Mouse (Mus musculus): ENCODE measurements around the gene Ubc.
"Not testable (repeated sequence)": the region's sequence is repeated elsewhere in the genome, so short reads cannot be mapped to it uniquely, and the experiment has no call there.

The Ubc gene

DNA sequence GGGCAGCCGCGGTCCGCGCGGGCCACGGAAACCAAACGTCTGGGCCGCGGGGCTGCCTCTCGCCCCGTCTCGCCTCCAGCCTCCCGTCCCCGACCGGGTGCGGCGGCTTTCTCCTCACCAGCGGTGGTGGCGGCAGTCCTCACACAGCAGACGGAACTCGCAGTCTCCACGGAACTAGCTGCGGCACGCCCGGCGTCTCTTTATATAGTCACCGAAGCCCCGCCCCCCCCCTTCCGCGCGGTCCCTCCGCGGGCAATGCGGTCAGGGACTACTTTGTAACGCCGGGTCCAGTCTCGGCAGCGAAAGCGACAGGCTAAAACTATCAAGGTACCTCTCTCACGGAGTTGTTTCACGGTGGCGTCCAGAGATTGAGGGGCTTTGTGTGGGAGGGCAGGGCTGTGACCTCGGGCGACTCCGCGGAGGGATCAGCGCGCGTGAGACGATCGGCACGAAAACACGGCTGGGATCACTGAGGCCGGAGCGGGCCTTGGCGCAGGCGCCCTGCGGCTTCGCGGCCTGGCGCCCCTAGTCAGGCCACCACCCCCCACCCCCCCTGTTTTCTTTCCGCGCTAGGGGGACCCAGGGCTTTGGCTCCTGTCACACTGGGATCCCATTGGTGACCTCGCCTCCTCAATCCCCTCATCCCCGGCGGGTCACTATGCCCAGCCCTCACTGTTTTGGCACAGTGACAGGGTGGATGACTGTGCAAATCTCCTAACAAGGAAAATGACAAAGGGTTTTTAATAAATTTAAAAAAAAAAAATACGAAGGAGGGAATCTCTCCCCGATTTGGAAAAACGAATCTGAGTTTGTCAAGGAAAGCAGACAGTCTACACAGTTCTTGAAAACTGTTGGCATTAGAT is at the start of gene Ubc:
Gene Ubc, minus strand, starts transcription at position 624 of the 863 bp plus-strand sequence.
- DNase-seq: peak; percentile 77

- not testable (repeated sequence) for DNase-seq
Measured at GRCm38 (mm10) chr5:125434347-125434746, 44.3 kb upstream of the Ubc start.

DNA sequence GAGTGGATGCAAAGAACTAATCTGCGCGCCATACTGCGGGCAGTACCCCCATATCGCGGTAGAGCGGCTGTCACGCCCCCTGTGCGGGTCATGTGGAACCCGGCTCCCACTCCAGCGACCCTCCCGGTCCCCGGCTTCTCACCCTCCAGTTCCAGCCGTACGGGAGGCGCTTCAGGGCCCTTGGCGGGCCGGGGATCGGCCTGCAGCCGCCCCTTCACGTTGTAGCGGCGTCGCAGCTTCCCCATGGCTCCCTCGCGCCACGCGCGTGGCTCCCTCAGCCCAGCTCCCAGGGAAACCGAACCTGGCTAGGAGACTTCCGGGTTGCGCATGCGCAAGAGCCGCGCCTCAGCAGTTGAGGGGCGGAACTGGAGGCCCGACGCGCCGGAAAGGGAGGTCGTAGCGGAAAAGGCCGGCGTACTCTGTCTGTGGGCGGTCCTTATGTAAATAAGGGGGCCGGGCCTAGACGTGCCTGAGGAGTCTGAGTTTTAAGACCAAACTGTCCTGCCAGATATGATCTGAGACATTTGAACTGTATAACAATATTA is 43.9 kb upstream of the Ubc start, which contains the start of gene Dhx37:
Gene Dhx37, minus strand, starts transcription at position 329 of the 545 bp plus-strand sequence.
- peak; percentile 95 for DNase-seq

DNA sequence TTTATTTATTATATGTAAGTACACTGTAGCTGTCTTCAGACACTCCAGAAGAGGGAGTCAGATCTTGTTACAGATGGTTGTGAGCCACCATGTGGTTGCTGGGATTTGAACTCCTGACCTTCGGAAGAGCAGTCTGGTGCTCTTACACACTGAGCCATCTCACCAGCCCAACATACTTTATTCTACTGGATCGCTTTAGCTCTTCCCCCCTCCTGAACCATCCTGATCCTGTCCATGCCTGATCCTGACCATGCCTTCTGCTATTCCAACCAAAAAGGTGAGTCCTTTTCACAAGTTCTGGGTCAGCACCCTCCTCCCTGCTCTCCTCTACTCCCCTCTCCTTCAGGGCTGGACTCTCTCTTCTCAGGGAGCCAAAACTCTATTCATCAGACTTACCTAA is 42.3 kb upstream of the Ubc start:
- DNase-seq: not testable (repeated sequence)

DNA sequence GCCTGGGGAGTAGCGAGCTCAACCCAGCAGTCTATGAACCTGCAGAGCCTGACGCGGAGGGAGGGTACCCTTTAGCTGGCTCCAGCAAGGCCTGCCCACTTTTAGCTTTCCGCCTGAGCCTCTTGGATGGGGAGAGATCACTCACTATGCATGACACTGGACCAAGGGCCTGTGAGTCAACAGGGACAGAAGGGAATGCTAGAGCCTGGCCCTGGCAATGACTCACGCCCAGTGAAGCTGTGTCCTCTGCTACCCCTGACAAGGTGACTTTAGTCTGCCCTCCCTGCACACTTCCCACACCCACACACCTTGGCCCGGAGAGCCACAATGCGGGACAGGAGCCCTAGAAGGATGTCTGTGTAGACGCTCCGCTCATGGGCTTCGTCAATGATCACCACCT is 36.3 kb upstream of the Ubc start:
- no peak for DNase-seq

GRCm38 (mm10) chr5:125425698-125426276 is 35.8 kb upstream of the Ubc start:
- no peak for DNase-seq

DNA sequence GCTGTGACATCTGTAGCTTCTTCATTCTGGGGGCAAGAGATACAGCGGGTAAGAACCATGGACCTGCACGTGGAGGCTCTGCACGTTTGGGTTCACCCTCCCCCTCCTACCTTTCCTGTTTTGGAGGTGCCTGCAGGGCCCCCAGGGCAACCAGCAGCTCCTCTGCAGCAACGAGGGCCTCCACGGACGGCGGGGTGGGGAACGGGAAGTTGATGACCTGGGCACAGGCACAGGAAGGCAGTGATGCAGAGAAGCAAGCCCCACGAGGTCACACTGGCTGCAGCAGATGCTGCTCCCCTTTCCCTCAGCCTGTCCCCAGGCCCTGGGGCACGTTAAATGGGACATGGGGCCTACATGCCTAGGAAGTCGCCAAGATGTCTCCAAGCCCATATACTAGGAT is 29.1 kb upstream of the Ubc start:
- no peak for DNase-seq

GRCm38 (mm10) chr5:125418636-125419035 is 28.6 kb upstream of the Ubc start:
- DNase-seq: no peak

DNA sequence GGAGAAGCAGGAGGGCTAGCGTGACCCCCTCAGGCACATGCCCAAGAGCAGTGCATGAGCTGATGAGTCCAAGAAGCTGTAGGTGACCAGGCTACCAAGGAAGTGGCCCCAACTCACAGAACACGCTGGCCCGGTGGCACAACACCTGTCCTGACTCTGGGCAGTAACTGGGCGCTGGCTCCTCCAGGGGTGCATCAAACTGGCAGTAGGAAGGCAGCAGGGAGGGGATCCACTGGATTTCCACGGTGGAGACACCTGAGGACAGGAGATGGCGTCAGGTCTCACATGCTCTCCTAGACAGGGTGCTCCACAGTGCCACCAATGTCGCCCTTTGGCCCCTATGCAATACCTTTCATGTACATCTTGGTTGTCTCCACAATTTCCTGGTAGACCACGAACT is 26.2 kb upstream of the Ubc start:
- no peak for DNase-seq

- DNase-seq: no peak
Measured at GRCm38 (mm10) chr5:125413763-125414162, 23.8 kb upstream of the Ubc start.

- not testable (repeated sequence) for DNase-seq
Measured at GRCm38 (mm10) chr5:125412536-125412935, 22.5 kb upstream of the Ubc start.

- no peak for DNase-seq
Measured at GRCm38 (mm10) chr5:125411972-125412530, 22.0 kb upstream of the Ubc start.

- DNase-seq: peak; percentile 33
Measured at GRCm38 (mm10) chr5:125409348-125410090, 19.5 kb upstream of the Ubc start.

- DNase-seq: peak; percentile 81
Measured at GRCm38 (mm10) chr5:125408842-125409241, 18.8 kb upstream of the Ubc start.

DNA sequence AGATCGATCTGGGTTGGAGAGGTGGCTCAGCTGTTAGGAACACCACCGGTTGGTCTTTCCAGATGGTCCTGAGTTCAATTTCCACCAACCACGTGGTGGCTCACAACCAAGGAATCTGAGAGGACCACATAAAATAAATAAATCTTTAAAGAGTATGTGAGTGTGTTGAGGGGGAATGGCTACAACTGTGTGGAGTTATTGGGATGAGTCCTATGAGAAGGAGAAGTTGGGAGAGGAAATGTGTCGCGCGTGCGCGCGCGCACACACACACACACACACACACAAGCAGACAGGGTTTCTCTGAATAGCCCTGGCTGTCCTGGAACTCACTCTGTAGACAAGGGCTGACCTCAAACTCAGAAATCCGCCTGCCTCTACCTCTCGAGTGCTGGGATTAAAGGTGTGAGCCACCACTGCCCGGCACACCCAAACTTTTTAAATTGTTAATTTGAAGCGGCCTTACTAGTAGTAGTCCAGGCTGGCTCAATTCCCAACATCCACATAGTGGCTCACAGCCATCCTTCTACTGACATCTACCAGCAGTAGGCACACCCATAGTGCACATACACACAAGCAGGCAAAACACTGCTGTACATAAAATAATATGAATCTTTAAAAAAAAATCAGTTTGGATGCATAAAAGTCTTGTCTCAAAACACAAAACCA is 18.0 kb upstream of the Ubc start:
- DNase-seq: no peak

- DNase-seq: no peak
Measured at GRCm38 (mm10) chr5:125407020-125407830, 17.2 kb upstream of the Ubc start.

DNA sequence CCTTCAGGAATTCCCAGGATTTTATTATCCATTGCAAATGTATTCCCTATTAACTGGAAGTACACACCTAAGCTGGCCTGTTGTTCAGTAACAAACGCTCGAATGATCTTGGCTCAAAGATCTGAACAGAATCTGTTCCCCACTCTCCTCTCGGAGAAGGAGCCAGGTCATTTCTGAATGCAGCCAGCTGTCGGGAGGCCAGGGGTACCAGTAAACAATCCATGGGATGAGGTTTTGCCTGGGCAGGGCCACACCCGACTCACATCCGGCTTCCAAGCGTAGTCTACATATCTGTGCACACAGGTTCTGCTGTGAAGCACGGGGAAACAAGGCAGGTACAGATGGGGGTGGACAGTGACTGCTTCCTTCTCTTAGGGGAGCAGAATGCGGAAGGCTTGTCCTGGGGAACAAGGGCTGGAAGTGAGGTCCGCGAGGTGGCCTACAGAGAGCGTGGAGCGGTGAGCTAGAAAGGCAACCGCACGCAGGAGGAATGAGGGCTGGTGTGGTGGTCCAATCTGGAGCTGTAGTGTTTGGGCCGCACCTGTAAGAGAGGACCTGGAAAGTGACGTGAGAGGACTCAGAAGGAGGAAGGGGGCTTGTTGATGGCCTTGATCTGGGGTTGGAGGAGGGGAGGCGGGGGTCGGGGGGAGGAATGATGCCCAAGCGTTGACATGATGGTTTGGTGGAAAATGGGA is 16.5 kb upstream of the Ubc start:
- DNase-seq: peak; percentile 74

DNA sequence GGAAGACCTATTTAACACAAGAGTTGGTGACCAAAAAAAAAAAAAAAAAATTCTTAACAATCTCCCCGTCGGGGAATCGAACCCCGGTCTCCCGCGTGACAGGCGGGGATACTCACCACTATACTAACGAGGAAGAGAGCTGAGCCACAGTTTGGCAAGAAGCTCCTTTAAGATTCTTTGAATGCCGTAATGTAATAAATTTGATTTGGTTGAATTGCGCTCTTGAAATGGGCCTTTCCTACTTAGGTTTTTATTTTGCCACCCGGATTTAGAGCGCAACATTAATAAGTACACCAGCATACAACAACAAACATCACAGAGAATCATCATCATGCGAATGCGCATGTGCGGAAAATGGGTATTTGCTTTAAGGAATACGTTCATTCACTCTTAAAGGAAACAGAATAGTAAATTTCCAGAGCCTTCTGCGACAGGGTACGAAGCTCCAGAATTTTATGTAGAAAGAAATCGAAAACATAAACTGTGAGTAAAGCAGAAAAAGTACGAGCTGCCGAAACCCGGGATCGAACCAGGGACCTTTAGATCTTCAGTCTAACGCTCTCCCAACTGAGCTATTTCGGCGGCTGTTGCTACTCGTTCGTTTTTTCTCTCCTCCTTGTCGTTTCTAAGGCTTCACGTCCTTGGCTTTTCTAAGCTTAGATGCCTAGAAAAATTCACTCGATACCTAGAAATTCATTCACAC is 15.7 kb upstream of the Ubc start:
- peak; percentile 84 for DNase-seq

DNA sequence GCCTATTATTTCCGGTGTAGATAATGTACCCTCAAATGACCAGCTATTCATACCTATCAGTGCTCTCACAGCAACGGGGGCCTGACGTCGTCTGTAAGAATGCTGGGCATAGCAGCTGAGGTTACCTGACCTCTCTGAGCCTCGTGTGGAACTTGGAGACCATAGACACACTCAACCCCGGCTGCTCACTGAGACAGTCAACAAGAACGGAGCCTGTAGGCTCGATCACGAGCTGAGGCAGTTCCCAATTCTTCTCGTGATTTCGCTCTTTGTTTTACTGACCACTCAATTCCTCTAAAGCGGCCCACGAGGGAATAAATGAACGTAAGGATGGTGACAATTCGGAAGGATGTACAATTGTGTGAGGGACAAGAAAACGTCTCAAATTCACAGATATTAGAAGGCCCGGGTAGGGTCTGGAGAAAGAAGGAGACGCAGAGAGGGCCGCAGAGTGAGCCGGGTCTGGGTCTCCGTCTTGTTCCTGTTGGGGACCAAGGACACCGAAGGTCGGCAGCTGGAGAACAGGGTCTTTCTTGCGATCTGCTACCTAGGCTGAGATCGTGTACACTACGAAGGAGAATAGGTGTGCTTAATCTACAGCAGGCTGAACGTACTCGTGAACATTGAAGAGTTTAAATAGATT is 15.0 kb upstream of the Ubc start:
- DNase-seq: peak; percentile 70

DNA sequence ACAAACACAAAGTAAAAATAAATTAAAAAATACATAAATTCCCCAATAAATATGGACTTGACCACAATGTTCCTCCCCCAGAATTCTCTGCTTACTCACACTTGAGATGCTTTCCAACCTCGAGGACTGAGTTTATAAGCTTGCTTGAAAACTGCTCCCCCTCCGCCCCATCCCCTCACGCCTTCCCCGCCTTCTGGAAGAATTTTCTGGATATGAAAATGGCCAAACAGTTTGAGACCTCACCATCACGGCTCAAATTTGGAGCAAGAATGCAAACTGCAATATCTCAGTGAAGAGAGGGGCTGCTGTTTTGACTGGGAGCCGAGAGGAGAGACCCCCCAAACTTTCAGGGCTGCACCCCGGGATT is 14.5 kb upstream of the Ubc start:
- DNase-seq: no peak

Data from right cerebral cortex, postnatal 25 days (tissue).